Mouse (Mus musculus) midbrain, embryonic 14.5 days (tissue): ENCODE measurements around the gene Angel2. TPM values are rescaled to one million over a fixed set of nuclear protein-coding genes. Genes with fewer than 3 reads are reported as not detected.

ENCODE experiments used
- ATAC-seq: fragments of 200-750 bp; cut with Nextera tagmentation; 2 replicates; pipeline ENCODE4 v1.8.0; 2017; ENCODE audit warnings: moderate number of reproducible peaks, moderate library complexity; ENCODE audit not compliant: low FRiP score, low TSS enrichment
- DNase-seq: peaks from one replicate; pipeline ENCODE4 v3.0.0-alpha.2; 2015
- H3K27ac ChIP-seq: fragments of 300-500 bp; sonication (generic); replicated peaks from 2 replicates; pipeline ENCODE4 v1.5.1; 2014; ENCODE audit warnings: mild to moderate bottlenecking, low read depth, low read length, moderate library complexity
- H3K27me3 ChIP-seq: fragments of 300-500 bp; sonication (generic); 2 replicates; pipeline ENCODE4 v1.6.1; 2014; ENCODE audit warnings: low read length, control low read depth, mixed read lengths; ENCODE audit not compliant: control insufficient read depth, insufficient read depth
- H3K36me3 ChIP-seq: fragments of 300-500 bp; sonication (generic); 2 replicates; pipeline ENCODE4 v1.6.1; 2014; ENCODE audit warnings: low read length, control low read depth; ENCODE audit not compliant: control insufficient read depth, insufficient read depth
- H3K4me1 ChIP-seq: fragments of 300-500 bp; sonication (generic); 2 replicates; pipeline ENCODE4 v1.6.1; 2014; ENCODE audit warnings: mild to moderate bottlenecking, antibody characterized with exemption, low read length, control low read depth; ENCODE audit not compliant: control insufficient read depth, insufficient read depth
- H3K4me2 ChIP-seq: fragments of 300-500 bp; sonication (generic); 2 replicates; pipeline ENCODE4 v1.6.1; 2014; ENCODE audit warnings: mild to moderate bottlenecking, low read length, moderate library complexity
- H3K4me3 ChIP-seq: fragments of 300-500 bp; sonication (generic); replicated peaks from 2 replicates; pipeline ENCODE4 v1.5.1; 2014; ENCODE audit warnings: low read depth, low read length
- H3K9ac ChIP-seq: fragments of 300-500 bp; sonication (generic); replicated peaks from 2 replicates; pipeline ENCODE4 v1.6.1; 2014; ENCODE audit warnings: mild to moderate bottlenecking, low read length, moderate library complexity
- H3K9me3 ChIP-seq: fragments of 300-500 bp; sonication (generic); 2 replicates; pipeline ENCODE4 v1.6.1; 2016; ENCODE audit warnings: low read length, control low read depth, mixed read lengths; ENCODE audit not compliant: control insufficient read depth
- WGBS: fragments of 180-500 bp; shearing (Covaris S2); extraction: QIAGEN DNeasy Blood & Tissue Kit; methylation state at CpG from one replicate; pipeline ENCODE4 v1.1.7; 2014; 5-methylcytosine and 5-hydroxymethylcytosine counted together
- polyA plus RNA-seq: library from polyadenylated mRNA; unstranded; fragments of >200 nt; fragmentation: Nextera tagmentation; extraction: Ambion mirVana; gene quantifications from 2 replicates; pipeline ENCODE4 v1.2.1, GENCODE M21; 2014

Gene Angel2
- polyA plus RNA-seq, 1 experiment from 2014 or later, result 60.1 TPM

DNA sequence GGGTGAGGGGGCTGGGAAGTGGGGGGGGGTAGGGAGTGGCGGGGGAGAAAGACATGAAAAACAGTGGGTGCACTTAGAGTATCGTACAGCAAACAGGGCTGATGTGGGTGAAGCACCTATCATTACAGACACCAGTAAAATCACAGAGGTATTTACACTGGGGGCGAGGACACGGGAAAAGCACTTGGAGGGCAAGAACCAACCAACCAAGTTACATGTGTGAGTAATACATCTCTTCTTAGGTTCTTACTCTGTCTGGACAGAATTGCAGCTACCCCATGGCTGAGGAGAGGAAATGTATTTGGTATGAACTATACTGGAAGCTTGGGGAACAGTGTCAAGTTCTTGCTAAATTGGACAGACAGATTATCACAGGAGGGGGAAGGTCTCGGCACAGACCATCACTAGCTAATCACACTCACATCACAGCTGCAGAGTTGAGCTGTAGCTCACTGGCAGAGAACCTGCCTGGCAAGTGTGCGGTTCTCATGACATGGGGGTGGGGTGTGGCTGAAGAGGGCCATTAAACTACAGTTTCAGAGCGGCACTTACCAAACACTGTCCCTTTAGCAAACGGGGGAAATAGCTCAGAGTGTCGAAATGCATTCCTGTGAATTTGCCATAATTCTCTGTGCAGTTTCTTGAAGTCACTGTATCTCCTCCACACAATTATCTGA is 25.9 kb upstream of the Angel2 start:
- Histone ChIP-seq H3K9me3 (no peaks in the 10 kb centered on the region), H3K36me3 (peaks cover 58% of the 10 kb centered on the region), H3K4me3 (no peak overlapping the region), H3K27me3 (no peaks in the 10 kb centered on the region), H3K4me1 (no peaks in the 10 kb centered on the region), H3K4me2 (no peak overlapping the region), H3K9ac (no peak overlapping the region), H3K27ac (no peak overlapping the region)
- no peak for DNase-seq
- WGBS, result 94% methylated on average over 9 of the region's 9 CpGs
- ATAC-seq, result no peak

DNA sequence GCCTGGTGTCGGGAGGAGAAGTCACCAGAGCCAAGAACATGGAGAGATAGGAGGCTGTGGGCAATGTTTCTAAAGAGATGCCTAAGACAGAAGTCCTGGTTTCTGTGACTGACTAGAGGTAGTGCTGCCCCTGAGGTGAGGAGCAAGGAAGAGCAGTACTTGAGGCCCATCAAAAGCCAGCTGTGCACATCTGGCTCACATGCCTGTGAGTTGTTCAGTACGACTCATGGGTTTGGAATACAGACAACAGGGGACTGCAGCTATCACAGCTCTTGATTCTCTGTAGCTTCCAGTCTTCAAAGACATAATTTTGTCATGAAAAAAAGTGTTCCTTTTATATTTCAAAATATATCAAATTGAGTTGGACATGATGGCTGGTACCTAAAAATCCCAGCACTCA is 23.8 kb upstream of the Angel2 start:
- Histone ChIP-seq H3K4me2 (no peak overlapping the region), H3K4me1 (no peaks in the 10 kb centered on the region), H3K36me3 (peaks cover 61% of the 10 kb centered on the region), H3K27me3 (no peaks in the 10 kb centered on the region), H3K27ac (no peak overlapping the region), H3K9ac (no peak overlapping the region), H3K4me3 (no peak overlapping the region), H3K9me3 (no peaks in the 10 kb centered on the region)
- WGBS, result 82% methylated on average over 2 of the region's 2 CpGs
- no peak for ATAC-seq
- no peak for DNase-seq

DNA sequence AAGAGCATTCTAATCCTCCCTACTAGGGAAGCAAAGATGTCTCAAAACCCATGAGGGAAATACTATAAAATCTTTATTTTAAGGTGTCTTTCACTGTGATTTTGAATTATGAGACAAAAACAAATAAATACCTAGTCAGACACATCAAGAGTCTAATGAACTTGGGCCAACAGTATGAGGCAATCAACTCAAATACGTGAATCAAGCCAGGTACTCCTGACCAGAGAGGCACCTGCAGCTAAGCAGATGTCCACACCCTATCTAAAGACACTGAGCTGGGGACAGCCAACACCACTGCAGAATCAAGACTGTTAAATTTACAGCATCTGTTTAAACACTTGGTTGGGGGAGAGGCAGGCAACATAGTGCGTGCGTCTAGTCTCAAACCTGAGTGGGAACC is 20.8 kb upstream of the Angel2 start:
- H3K9ac ChIP-seq, result no peak overlapping the region
- H3K4me1 ChIP-seq, result no peaks in the 10 kb centered on the region
- ATAC-seq (no peak), DNase-seq (no peak)
- H3K9me3 ChIP-seq, result no peaks in the 10 kb centered on the region
- peaks cover 34% of the 10 kb centered on the region for H3K36me3 ChIP-seq
- no peak overlapping the region for H3K4me2 ChIP-seq
- H3K27ac ChIP-seq, result no peak overlapping the region
- no peaks in the 10 kb centered on the region for H3K27me3 ChIP-seq
- whole genome bisulfite sequencing, result 98% methylated on average over 3 of the region's 3 CpGs
- no peak overlapping the region for H3K4me3 ChIP-seq

- 93% methylated on average over 16 of the region's 16 CpGs for WGBS
- peaks cover under 1% of the 10 kb centered on the region; the same call in 1 of the 2 replicates for H3K4me1 ChIP-seq
- H3K9ac ChIP-seq, result no peak overlapping the region
- peaks cover 32% of the 10 kb centered on the region for H3K36me3 ChIP-seq
- no peak for DNase-seq
- H3K27ac ChIP-seq, result no peak overlapping the region
- no peaks in the 10 kb centered on the region for H3K27me3 ChIP-seq
- no peak overlapping the region for H3K4me2 ChIP-seq
- no peak for ATAC-seq
- H3K9me3 ChIP-seq, result no peaks in the 10 kb centered on the region
- no peak overlapping the region for H3K4me3 ChIP-seq
Observed at GRCm38 (mm10) chr1:190904714-190905113, 20.2 kb upstream of the Angel2 start.

- H3K9me3 ChIP-seq, result no peaks in the 10 kb centered on the region
- H3K9ac ChIP-seq, result peak overlapping the region; percentile 93
- H3K4me1 ChIP-seq, result peaks cover 18% of the 10 kb centered on the region
- 0 out of 2 replicates have a peak overlapping the region, but pooled peaks have one; percentile 86 for H3K27ac ChIP-seq
- WGBS, result 81% methylated on average over 6 of the region's 6 CpGs
- H3K4me3 ChIP-seq, result peak overlapping the region; percentile 86
- ATAC-seq (no peak), DNase-seq (no peak)
- H3K27me3 ChIP-seq, result no peaks in the 10 kb centered on the region
- H3K36me3 ChIP-seq, result no peaks in the 10 kb centered on the region
- H3K4me2 ChIP-seq, result peak overlapping the region; percentile 87
Observed at GRCm38 (mm10) chr1:190910836-190911235, 14.1 kb upstream of the Angel2 start.

DNA sequence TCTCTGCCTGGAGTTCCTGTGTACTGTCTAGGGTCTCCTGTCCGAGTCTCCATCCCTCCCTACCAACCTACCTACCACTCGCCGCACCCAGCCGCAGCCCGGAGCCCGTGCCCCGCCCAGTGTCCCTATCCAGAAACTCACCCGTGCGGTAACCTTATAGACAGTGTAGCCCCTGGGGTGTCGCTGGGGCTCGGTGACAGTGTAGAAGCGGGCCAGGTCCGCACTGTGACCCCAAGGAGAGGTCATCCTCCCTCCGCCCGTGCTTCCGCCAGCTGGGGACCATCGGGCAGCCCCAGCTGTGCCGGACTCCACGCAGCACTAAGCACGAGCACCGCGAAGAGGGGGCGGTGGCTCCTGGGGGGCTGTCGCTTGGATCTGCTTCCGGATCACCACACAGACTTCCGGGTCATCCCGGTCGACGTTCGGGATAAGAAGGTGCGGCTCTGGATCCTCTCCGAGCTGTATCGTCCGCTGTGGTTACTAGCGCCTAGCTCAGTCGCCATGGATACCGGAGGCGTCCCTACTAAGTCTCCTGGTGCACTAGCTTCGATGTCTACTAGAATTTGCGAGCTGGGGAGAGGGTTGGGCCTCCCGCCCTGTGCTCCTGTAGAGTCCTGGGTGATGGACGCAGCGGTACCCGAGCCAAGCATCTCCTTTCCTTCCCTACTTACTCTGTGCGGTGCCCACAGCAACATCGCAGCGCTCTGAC is 13.3 kb upstream of the Angel2 start, which contains the start of gene Rps6kc1:
Gene Rps6kc1, minus strand, starts transcription at position 356 of the 709 bp plus-strand sequence.
- Histone ChIP-seq H3K9me3 (no peaks in the 10 kb centered on the region), H3K4me3 (peak within 1 kb of the TSS; percentile 86), H3K27me3 (no peaks in the 10 kb centered on the region), H3K4me1 (peaks cover 18% of the 10 kb centered on the region), H3K9ac (peak within 1 kb of the TSS; percentile 93), H3K27ac (peak within 1 kb of the TSS; percentile 86), H3K4me2 (peak within 1 kb of the TSS; percentile 87), H3K36me3 (no peaks in the 10 kb centered on the region)
- DNase-seq, result peak; percentile 92
- under 1% methylated on average over 47 of the region's 47 CpGs for WGBS
- peak; percentile 94 for ATAC-seq

DNA sequence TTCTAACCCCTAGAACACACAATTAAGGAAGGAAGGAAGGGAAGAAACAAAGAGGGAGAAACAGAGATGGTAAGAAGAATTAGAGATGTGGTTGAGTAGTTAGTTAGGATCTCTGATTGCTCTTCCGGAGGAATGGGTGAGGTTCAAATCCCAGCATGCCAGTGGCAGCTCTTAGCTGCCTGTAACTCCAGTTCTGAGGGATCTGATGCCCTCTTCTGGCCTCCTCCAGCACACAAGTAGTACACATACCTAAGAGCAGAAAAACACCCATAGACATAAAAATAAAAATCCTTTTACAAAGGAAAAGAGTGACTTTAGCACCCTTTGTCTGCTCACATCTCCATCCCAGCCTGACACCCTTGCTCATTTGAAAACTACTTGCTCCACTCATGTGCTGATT is 12.3 kb upstream of the Angel2 start:
- no peak overlapping the region for H3K4me2 ChIP-seq
- H3K9me3 ChIP-seq, result no peaks in the 10 kb centered on the region
- H3K4me3 ChIP-seq, result no peak overlapping the region
- H3K4me1 ChIP-seq, result peaks cover 18% of the 10 kb centered on the region
- no peak for DNase-seq
- H3K36me3 ChIP-seq, result no peaks in the 10 kb centered on the region
- no peaks in the 10 kb centered on the region for H3K27me3 ChIP-seq
- H3K9ac ChIP-seq, result no peak overlapping the region
- H3K27ac ChIP-seq, result no peak overlapping the region
- ATAC-seq, result no peak
- 45% methylated on average over 1 of the region's 1 CpGs for WGBS

- Histone ChIP-seq H3K9me3 (no peaks in the 10 kb centered on the region), H3K9ac (no peak overlapping the region), H3K27ac (no peak overlapping the region), H3K4me3 (no peak overlapping the region), H3K27me3 (no peaks in the 10 kb centered on the region), H3K4me1 (no peaks in the 10 kb centered on the region), H3K4me2 (no peak overlapping the region), H3K36me3 (no peaks in the 10 kb centered on the region)
- no peak for ATAC-seq
- 65% methylated on average over 7 of the region's 7 CpGs for WGBS
- no peak for DNase-seq
Observed at GRCm38 (mm10) chr1:190918938-190919337, 6.0 kb upstream of the Angel2 start.
